Mouse (Mus musculus) limb, embryonic 14.5 days (tissue): ENCODE data around the gene Ifi203. TPM values are rescaled to one million over a fixed set of nuclear protein-coding genes. Genes with fewer than 3 reads are reported as not detected.
"Not testable (repeated sequence)": the region's sequence is repeated elsewhere in the genome, so short reads cannot be mapped to it uniquely, and the experiment has no call there.

Experiments
- ATAC-seq: fragments of 200-750 bp; cut with Nextera tagmentation; 2 replicates; pipeline ENCODE4 v1.8.0; 2017; ENCODE audit warnings: low read depth, moderate number of reproducible peaks, moderate TSS enrichment; ENCODE audit not compliant: low FRiP score
- DNase-seq: peaks from one replicate; pipeline ENCODE4 v3.0.0-alpha.2; 2015; ENCODE audit warnings: low spot score
- H3K27ac ChIP-seq: fragments of 300-500 bp; sonication (generic); replicated peaks from 2 replicates; pipeline ENCODE4 v1.5.1; 2014; ENCODE audit warnings: low read depth, mild to moderate bottlenecking, low read length, moderate library complexity, mixed read lengths
- H3K27me3 ChIP-seq: fragments of 300-500 bp; sonication (generic); 2 replicates; pipeline ENCODE4 v1.6.1; 2014; ENCODE audit warnings: low read length, mixed read lengths; ENCODE audit not compliant: control insufficient read depth, insufficient read depth
- H3K36me3 ChIP-seq: fragments of 300-500 bp; sonication (generic); 2 replicates; pipeline ENCODE4 v1.6.1; 2014; ENCODE audit warnings: mild to moderate bottlenecking, low read length, moderate library complexity, mixed read lengths; ENCODE audit not compliant: control insufficient read depth, insufficient read depth
- H3K4me1 ChIP-seq: fragments of 300-500 bp; sonication (generic); 2 replicates; pipeline ENCODE4 v1.6.1; 2014; ENCODE audit warnings: antibody characterized with exemption, low read length, mixed read lengths; ENCODE audit not compliant: control insufficient read depth, insufficient read depth
- H3K4me2 ChIP-seq: fragments of 300-500 bp; sonication (generic); replicated peaks from 2 replicates; pipeline ENCODE4 v1.6.1; 2014; ENCODE audit warnings: low read depth, mild to moderate bottlenecking, low read length, moderate library complexity; ENCODE audit not compliant: severe bottlenecking
- H3K4me3 ChIP-seq: fragments of 300-500 bp; sonication (generic); replicated peaks from 2 replicates; pipeline ENCODE4 v1.5.1; 2014; ENCODE audit warnings: low read length
- H3K9ac ChIP-seq: fragments of 300-500 bp; sonication (generic); 2 replicates; pipeline ENCODE4 v1.6.1; 2014; ENCODE audit warnings: mild to moderate bottlenecking, low read depth, low read length, moderate library complexity; ENCODE audit not compliant: severe bottlenecking
- H3K9me3 ChIP-seq: fragments of 300-500 bp; sonication (generic); 2 replicates; pipeline ENCODE4 v1.6.1; 2016; ENCODE audit warnings: low read length; ENCODE audit not compliant: control insufficient read depth
- WGBS: fragments of 180-500 bp; shearing (Covaris S2); extraction: QIAGEN DNeasy Blood & Tissue Kit; methylation state at CpG from one replicate; pipeline ENCODE4 v1.1.7; 2014; 5-methylcytosine and 5-hydroxymethylcytosine counted together
- polyA plus RNA-seq, 2 experiments: library from polyadenylated mRNA; depleted of rRNA in 1 of 2; stranded (reverse) in 1 of 2; unstranded in 1 of 2; fragments of >200 nt; fragmentation: Nextera tagmentation in 1 of 2; extraction: Ambion mirVana in 1 of 2; gene quantifications; 2 replicates each; pipeline versions ENCODE4 v1.2.1 to v1.2.3; 2012 to 2014

The Ifi203 gene
- polyA plus RNA-seq, 2 experiments = 0.84 to 0.92 TPM

DNA sequence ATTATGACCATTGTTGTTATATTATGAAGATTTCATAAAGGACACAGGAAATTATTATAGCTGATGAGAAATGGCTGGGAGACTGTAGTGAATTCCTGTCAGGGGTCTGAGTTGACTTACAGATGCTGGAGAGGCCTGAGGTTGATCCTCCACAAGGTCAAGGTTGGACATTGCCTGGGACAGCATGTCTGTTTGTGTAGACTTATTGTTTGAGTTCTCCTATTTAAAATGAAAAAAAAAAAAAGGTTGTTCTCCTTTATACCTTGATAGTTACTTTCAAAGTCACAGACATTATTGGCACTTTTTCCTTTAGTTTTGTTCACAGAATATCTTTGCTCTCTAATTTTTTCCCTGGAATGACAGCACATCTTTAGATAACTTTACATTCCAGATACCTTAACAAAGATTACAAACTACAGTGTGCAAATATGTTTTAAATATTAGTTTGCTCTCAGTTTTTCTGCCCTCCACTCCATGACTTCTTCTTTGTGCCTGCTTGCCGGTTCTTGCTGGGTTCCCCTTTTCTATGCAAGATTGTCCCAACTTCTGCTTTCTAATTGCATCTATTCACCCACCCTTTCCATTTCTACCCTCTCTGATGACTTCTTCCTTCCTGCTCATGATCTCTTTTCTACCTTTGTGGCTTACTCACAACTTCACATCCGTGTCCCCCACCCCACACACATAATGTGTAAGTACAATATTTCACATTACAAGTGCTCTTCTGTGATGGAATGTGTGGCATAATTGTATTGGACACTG, 55.3 kb downstream of the Ifi203 start:
- H3K4me2 ChIP-seq, H3K4me3 ChIP-seq, ATAC-seq, H3K27ac ChIP-seq, H3K36me3 ChIP-seq, H3K27me3 ChIP-seq, DNase-seq, H3K9ac ChIP-seq, H3K4me1 ChIP-seq, H3K9me3 ChIP-seq: not testable (repeated sequence)
- WGBS = 83% methylated on average over 1 of the region's 2 CpGs

GRCm38 (mm10) chr1:173880004-173880666, 62.3 kb downstream of the Ifi203 start:
- not testable (repeated sequence) for DNase-seq, H3K4me3 ChIP-seq, H3K27me3 ChIP-seq, H3K36me3 ChIP-seq, H3K9me3 ChIP-seq, H3K4me1 ChIP-seq, H3K27ac ChIP-seq, H3K9ac ChIP-seq, H3K4me2 ChIP-seq, ATAC-seq
- 68% methylated on average over 3 of the region's 3 CpGs for WGBS

DNA sequence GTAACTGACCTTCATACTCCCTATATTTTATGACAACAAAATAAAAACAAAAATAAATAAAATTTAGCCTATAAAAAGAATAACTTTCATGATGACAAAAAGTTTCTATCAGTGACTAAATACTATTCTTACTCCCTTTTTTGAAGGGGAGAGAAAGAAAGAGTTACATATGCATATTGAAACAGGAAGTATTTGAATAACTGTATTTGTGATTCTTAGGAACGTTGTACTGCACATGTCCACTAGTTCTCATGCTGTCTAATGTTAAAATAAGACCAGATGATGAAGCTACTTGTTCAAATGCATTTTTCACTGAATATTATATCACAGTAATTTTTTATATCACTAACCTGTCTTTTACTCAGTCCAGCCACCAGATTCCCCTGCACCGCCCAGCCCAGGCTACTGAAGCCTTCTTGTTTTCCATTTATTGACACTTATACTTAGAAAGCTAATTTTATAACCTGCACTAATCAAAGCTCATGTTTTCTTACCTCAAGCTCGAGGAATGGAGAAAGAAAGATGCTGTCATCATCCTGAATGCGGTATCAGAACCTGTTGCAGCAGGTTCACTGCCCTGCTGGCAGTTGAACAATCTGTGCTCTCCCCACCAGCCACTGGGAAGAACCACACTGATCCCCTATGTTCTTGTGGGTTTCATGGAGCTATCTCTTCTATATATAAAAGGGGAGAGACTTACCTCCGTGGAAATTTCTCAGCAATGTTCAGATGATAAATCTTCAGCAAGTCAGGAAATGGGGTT, 63.1 kb downstream of the Ifi203 start:
- DNase-seq, H3K27ac ChIP-seq, H3K36me3 ChIP-seq, H3K4me1 ChIP-seq, ATAC-seq, H3K9me3 ChIP-seq, H3K4me2 ChIP-seq, H3K27me3 ChIP-seq, H3K4me3 ChIP-seq, H3K9ac ChIP-seq: not testable (repeated sequence)
- 74% methylated on average over 5 of the region's 5 CpGs for WGBS

GRCm38 (mm10) chr1:173878264-173878663, 64.2 kb downstream of the Ifi203 start:
- H3K36me3 ChIP-seq, H3K27me3 ChIP-seq, H3K27ac ChIP-seq, H3K4me1 ChIP-seq, H3K9me3 ChIP-seq, H3K9ac ChIP-seq, DNase-seq, H3K4me2 ChIP-seq, H3K4me3 ChIP-seq, ATAC-seq: not testable (repeated sequence)
- 92% methylated on average over 6 of the region's 6 CpGs for WGBS

GRCm38 (mm10) chr1:173877125-173877524, 65.3 kb downstream of the Ifi203 start:
- not testable (repeated sequence) for H3K36me3 ChIP-seq

More at GRCm38 (mm10) chr1:173877125-173877524, 65.3 kb downstream of the Ifi203 start:
- not testable (repeated sequence) for ATAC-seq, H3K4me1 ChIP-seq, DNase-seq, H3K9me3 ChIP-seq, H3K4me2 ChIP-seq, H3K4me3 ChIP-seq, H3K27ac ChIP-seq, H3K9ac ChIP-seq, H3K27me3 ChIP-seq
- WGBS = 88% methylated on average over 1 of the region's 1 CpGs

Other genes with a start within 250 kb of the Ifi203 start
- gene Ifi207, start 200.9 kb downstream of the Ifi203 start, polyA plus RNA-seq (2012; rRNA removed) = 2.6 and 2.8 TPM in 2 replicates
- gene Ifi207, start 200.9 kb downstream of the Ifi203 start, polyA plus RNA-seq (2014; fragmentation: Nextera tagmentation; extraction: Ambion mirVana) = 1.1 and 1.5 TPM in 2 replicates
- 0.83 and 1.5 TPM in 2 replicates for gene Ifi204, start 175.7 kb downstream of the Ifi203 start, polyA plus RNA-seq (2012; rRNA removed)
- 2.1 and 2.2 TPM in 2 replicates for gene Ifi204, start 175.7 kb downstream of the Ifi203 start, polyA plus RNA-seq (2014; fragmentation: Nextera tagmentation; extraction: Ambion mirVana)
- 0.38 and 0.41 TPM in 2 replicates for gene Ifi211, start 29.6 kb downstream of the Ifi203 start, polyA plus RNA-seq (2012; rRNA removed)
- 0.77 and 1.1 TPM in 2 replicates for gene Ifi211, start 29.6 kb downstream of the Ifi203 start, polyA plus RNA-seq (2014; fragmentation: Nextera tagmentation; extraction: Ambion mirVana)
- gene Mndal, start 181 bp downstream of the Ifi203 start, polyA plus RNA-seq (2012; rRNA removed) = 0.82 and 1.4 TPM in 2 replicates
- 1.9 and 2.1 TPM in 2 replicates for gene Mndal, start 181 bp downstream of the Ifi203 start, polyA plus RNA-seq (2014; fragmentation: Nextera tagmentation; extraction: Ambion mirVana)
- gene Ifi202b, start 40.1 kb upstream of the Ifi203 start, polyA plus RNA-seq (2012; rRNA removed) = 0.50 and 1.0 TPM in 2 replicates
- 1.9 and 4.3 TPM in 2 replicates for gene Ifi202b, start 40.1 kb upstream of the Ifi203 start, polyA plus RNA-seq (2014; fragmentation: Nextera tagmentation; extraction: Ambion mirVana)
- gene Ifi205, start 89.1 kb upstream of the Ifi203 start, polyA plus RNA-seq (2012; rRNA removed) = 0.08 TPM in 1 of 2 replicates, not detected in the other
- 0.12 and 0.26 TPM in 2 replicates for gene Ifi205, start 89.1 kb upstream of the Ifi203 start, polyA plus RNA-seq (2014; fragmentation: Nextera tagmentation; extraction: Ambion mirVana)
- 0.05 TPM in 1 of 2 replicates, not detected in the other for gene Olfr433, start 98.0 kb upstream of the Ifi203 start, polyA plus RNA-seq (2012; rRNA removed)
- gene Olfr433, start 98.0 kb upstream of the Ifi203 start, polyA plus RNA-seq (2014; fragmentation: Nextera tagmentation; extraction: Ambion mirVana) = 0.07 TPM in 1 of 2 replicates, not detected in the other
- not detected in 2 replicates for gene Olfr432, start 106.5 kb upstream of the Ifi203 start, polyA plus RNA-seq (2012; rRNA removed)
- gene Olfr432, start 106.5 kb upstream of the Ifi203 start, polyA plus RNA-seq (2014; fragmentation: Nextera tagmentation; extraction: Ambion mirVana) = not detected in 2 replicates
- not detected in 2 replicates for gene Olfr430, start 123.9 kb upstream of the Ifi203 start, polyA plus RNA-seq (2012; rRNA removed)
- gene Olfr430, start 123.9 kb upstream of the Ifi203 start, polyA plus RNA-seq (2014; fragmentation: Nextera tagmentation; extraction: Ambion mirVana) = not detected in 2 replicates
- gene Olfr429, start 141.7 kb upstream of the Ifi203 start, polyA plus RNA-seq (2012; rRNA removed) = not detected in 2 replicates
- not detected in 2 replicates for gene Olfr429, start 141.7 kb upstream of the Ifi203 start, polyA plus RNA-seq (2014; fragmentation: Nextera tagmentation; extraction: Ambion mirVana)
- gene Olfr427, start 154.2 kb upstream of the Ifi203 start, polyA plus RNA-seq (2012; rRNA removed) = not detected in 2 replicates
- gene Olfr427, start 154.2 kb upstream of the Ifi203 start, polyA plus RNA-seq (2014; fragmentation: Nextera tagmentation; extraction: Ambion mirVana) = not detected in 2 replicates
- gene Olfr231, start 178.5 kb upstream of the Ifi203 start, polyA plus RNA-seq (2012; rRNA removed) = not detected in 2 replicates
- gene Olfr231, start 178.5 kb upstream of the Ifi203 start, polyA plus RNA-seq (2014; fragmentation: Nextera tagmentation; extraction: Ambion mirVana) = not detected in 2 replicates
- gene Olfr424, start 188.8 kb upstream of the Ifi203 start, polyA plus RNA-seq (2012; rRNA removed) = not detected in 2 replicates
- gene Olfr424, start 188.8 kb upstream of the Ifi203 start, polyA plus RNA-seq (2014; fragmentation: Nextera tagmentation; extraction: Ambion mirVana) = not detected in 2 replicates
- not detected in 2 replicates for gene Olfr420, start 213.0 kb upstream of the Ifi203 start, polyA plus RNA-seq (2012; rRNA removed)
- not detected in 2 replicates for gene Olfr420, start 213.0 kb upstream of the Ifi203 start, polyA plus RNA-seq (2014; fragmentation: Nextera tagmentation; extraction: Ambion mirVana)
- gene Spta1, start 230.1 kb upstream of the Ifi203 start, polyA plus RNA-seq (2012; rRNA removed) = 0.09 and 0.19 TPM in 2 replicates
- gene Spta1, start 230.1 kb upstream of the Ifi203 start, polyA plus RNA-seq (2014; fragmentation: Nextera tagmentation; extraction: Ambion mirVana) = 0.19 and 0.34 TPM in 2 replicates